Mouse (Mus musculus) T-helper 2 cell (primary cell): ENCODE measurements around the gene Ube2u.

Experiments used
- in situ Hi-C: fragments of 300-600 bp; cut with MboI, MseI; formaldehyde crosslinking; loops from one replicate; pipeline ENCODE4 v1.15.1; 2025; ENCODE audit warnings: high pct_unique_total_duplicates

Gene Ube2u

GRCm38 (mm10) chr4:100539483-100539882, 60.8 kb downstream of the Ube2u start:
- in situ Hi-C loops: loop anchor here (10.0 kb wide), 2 partner anchors 315 to 505 kb away; no protein-coding TSS in a partner anchor

- in situ Hi-C loops: no loop called here
These were observed 69.3 kb downstream of the Ube2u start for GRCm38 (mm10) chr4:100547905-100548304.

- in situ Hi-C loops: no loop called here
These were observed 74.6 kb downstream of the Ube2u start for GRCm38 (mm10) chr4:100553296-100553695.

GRCm38 (mm10) chr4:100588236-100589206, 109.9 kb downstream of the Ube2u start:
- in situ Hi-C loops: loop anchor here (25.0 kb wide), 1 partner anchor 524 kb away; no protein-coding TSS in a partner anchor

GRCm38 (mm10) chr4:100595771-100596170, 117.1 kb downstream of the Ube2u start:
- in situ Hi-C loops: loop anchor here (25.0 kb wide), 1 partner anchor 517 kb away; no protein-coding TSS in a partner anchor

- in situ Hi-C loops: loop anchor here (25.0 kb wide), 1 partner anchor 516 kb away; no protein-coding TSS in a partner anchor
These were observed 118.0 kb downstream of the Ube2u start for GRCm38 (mm10) chr4:100596630-100597029.

- in situ Hi-C loops: loop anchor here (25.0 kb wide), 1 partner anchor 515 kb away; no protein-coding TSS in a partner anchor
These were observed 118.4 kb downstream of the Ube2u start for GRCm38 (mm10) chr4:100597049-100597448.
